Comparison of ENCODE assay signal across 19 mouse cellular contexts in genomic region chr11:71903020-71903410, GRCm38 (mm10).
DNase-seq lines count a peak whose midpoint lies in the region; ATAC-seq lines count a peak whose summit lies in the region.
"Had no signal": no experiment of that assay in that cellular context is flagged by ENCODE, and none has a peak within 500 bp of the region (broad histone marks: within the 10 kb centered on the region; RNA-seq: fewer than 3 reads in every experiment).

No protein-coding gene starts in this region.

- H3K9me3 ChIP-seq in embryonic facial prominence, embryonic 14.5 days (ENCODE audit: control insufficient read depth, low read length), result no peaks in the 10 kb centered on the region
- H3K9me3 ChIP-seq in embryonic facial prominence, embryonic 10.5 days, result no peaks in the 10 kb centered on the region
- H3K9me3 ChIP-seq in midbrain, embryonic 11.5 days (ENCODE audit: control insufficient read depth, low read length), result no peaks in the 10 kb centered on the region
- H3K9me3 ChIP-seq: heart, embryonic 15.5 days had no signal

- H3K36me3 ChIP-seq in embryonic facial prominence, embryonic 14.5 days (ENCODE audit: control insufficient read depth, insufficient read depth, low read length), result no peaks in the 10 kb centered on the region
- H3K36me3 ChIP-seq in embryonic facial prominence, embryonic 10.5 days (replicated peaks), result no peaks in the 10 kb centered on the region
- H3K36me3 ChIP-seq in midbrain, embryonic 11.5 days (ENCODE audit: control insufficient read depth, insufficient read depth, low read length), result no peaks in the 10 kb centered on the region
- H3K36me3 ChIP-seq: G1E; heart, embryonic 15.5 days had no signal

- 0 out of 2 replicates have a peak, but pooled peaks have one; percentile 53 for ATAC-seq in embryonic facial prominence, embryonic 14.5 days (ENCODE audit: low read depth)
- peak; percentile 57; the same call in 1 of the 2 replicates for ATAC-seq in midbrain, embryonic 11.5 days (ENCODE audit: low FRiP score)
- ATAC-seq in CD4-positive, CD25-positive, alpha-beta regulatory T cell, adult 4 months, result no peak

- no peak overlapping the region for H3K4me3 ChIP-seq in embryonic facial prominence, embryonic 14.5 days (ENCODE audit: low read depth, low read length)
- H3K4me3 ChIP-seq in embryonic facial prominence, embryonic 10.5 days, result no peak overlapping the region
- H3K4me3 ChIP-seq in midbrain, embryonic 11.5 days (ENCODE audit: low read depth, low read length), result no peak overlapping the region
- H3K4me3 ChIP-seq: heart, adult 2 months; heart, embryonic 15.5 days; layer of hippocampus, adult 2 months; megakaryocyte, embryonic 14.5 days; myocyte had no signal

- WGBS in embryonic facial prominence, embryonic 14.5 days, result 40% methylated on average over 2 of the region's 2 CpGs
- 52% methylated on average over 2 of the region's 2 CpGs for WGBS in embryonic facial prominence, embryonic 10.5 days
- WGBS in midbrain, embryonic 11.5 days, result 28% methylated on average over 2 of the region's 2 CpGs

- peak; percentile 23 for DNase-seq in embryonic facial prominence, embryonic 14.5 days (ENCODE audit: low spot score)
- no peak for DNase-seq in embryonic facial prominence, embryonic 10.5 days (ENCODE audit: low spot score)
- peak; percentile 34 for DNase-seq in retina, postnatal 1 day
- DNase-seq in retina, embryonic 14.5 days (ENCODE audit: low spot score), result no peak
- DNase-seq in midbrain, embryonic 11.5 days (ENCODE audit: low spot score, missing footprints), result no peak
- no peak for DNase-seq in T-cell, adult 2 months (ENCODE audit: low spot score)
- no peak for DNase-seq in adrenal gland, postnatal 25 days
- DNase-seq: heart, adult 2 months; kidney, adult 2 months; kidney, postnatal 10 days; lung, adult 18-20 months; thymus, postnatal 14 days had no signal

- H3K9ac ChIP-seq in embryonic facial prominence, embryonic 14.5 days (ENCODE audit: low read depth, low read length), result no peak overlapping the region
- no peak overlapping the region for H3K9ac ChIP-seq in midbrain, embryonic 11.5 days (ENCODE audit: low read length)
- H3K9ac ChIP-seq: heart, embryonic 15.5 days had no signal

- no peaks in the 10 kb centered on the region for H3K27me3 ChIP-seq in embryonic facial prominence, embryonic 14.5 days (replicated peaks; ENCODE audit: control insufficient read depth, insufficient read depth, low read length)
- no peaks in the 10 kb centered on the region for H3K27me3 ChIP-seq in embryonic facial prominence, embryonic 10.5 days (replicated peaks; ENCODE audit: low read depth, poor library complexity, severe bottlenecking)
- H3K27me3 ChIP-seq in midbrain, embryonic 11.5 days (ENCODE audit: control insufficient read depth, insufficient read depth, low read length), result no peaks in the 10 kb centered on the region
- H3K27me3 ChIP-seq: heart, embryonic 15.5 days; megakaryocyte, embryonic 14.5 days had no signal

- H3K4me2 ChIP-seq in embryonic facial prominence, embryonic 14.5 days (ENCODE audit: low read depth, low read length), result no peak overlapping the region
- H3K4me2 ChIP-seq in midbrain, embryonic 11.5 days, result no peak overlapping the region
- H3K4me2 ChIP-seq: heart, embryonic 15.5 days; liver, embryonic 11.5 days had no signal

- H3K27ac ChIP-seq in embryonic facial prominence, embryonic 14.5 days (replicated peaks; ENCODE audit: low read depth, low read length), result no peak overlapping the region
- H3K27ac ChIP-seq in embryonic facial prominence, embryonic 10.5 days (replicated peaks), result no peak overlapping the region
- H3K27ac ChIP-seq in midbrain, embryonic 11.5 days (ENCODE audit: low read depth, low read length), result no peak overlapping the region
- H3K27ac ChIP-seq: heart, adult 2 months; heart, embryonic 15.5 days had no signal

- H3K4me1 ChIP-seq in embryonic facial prominence, embryonic 14.5 days (ENCODE audit: control insufficient read depth, insufficient read depth, low read length), result no peaks in the 10 kb centered on the region
- H3K4me1 ChIP-seq in embryonic facial prominence, embryonic 10.5 days, result 0 out of 2 replicates have a peak, but pooled peaks cover 3% of the 10 kb centered on the region
- no peaks in the 10 kb centered on the region for H3K4me1 ChIP-seq in midbrain, embryonic 11.5 days (ENCODE audit: control insufficient read depth, insufficient read depth, low read length)
- H3K4me1 ChIP-seq: megakaryocyte, embryonic 14.5 days had no signal

Comparison
In these comparisons a context has a peak if more than half of its experiments do, and no peak if none do; other contexts are left out.
1. DNase-seq: peak in embryonic facial prominence, embryonic 14.5 days (single experiment) and retina, postnatal 1 day (single experiment); none in embryonic facial prominence, embryonic 10.5 days (single experiment), retina, embryonic 14.5 days (single experiment), midbrain, embryonic 11.5 days (single experiment), T-cell, adult 2 months (single experiment) and adrenal gland, postnatal 25 days (single experiment).